Mouse (Mus musculus): ENCODE data around the gene Trpv5. TPM values are rescaled to one million over a fixed set of nuclear protein-coding genes. Genes with fewer than 3 reads are reported as not detected.

The Trpv5 gene
- not detected in 2 replicates for polyA plus RNA-seq (2016; fragmentation: Nextera tagmentation; extraction: Ambion mirVana)

DNA sequence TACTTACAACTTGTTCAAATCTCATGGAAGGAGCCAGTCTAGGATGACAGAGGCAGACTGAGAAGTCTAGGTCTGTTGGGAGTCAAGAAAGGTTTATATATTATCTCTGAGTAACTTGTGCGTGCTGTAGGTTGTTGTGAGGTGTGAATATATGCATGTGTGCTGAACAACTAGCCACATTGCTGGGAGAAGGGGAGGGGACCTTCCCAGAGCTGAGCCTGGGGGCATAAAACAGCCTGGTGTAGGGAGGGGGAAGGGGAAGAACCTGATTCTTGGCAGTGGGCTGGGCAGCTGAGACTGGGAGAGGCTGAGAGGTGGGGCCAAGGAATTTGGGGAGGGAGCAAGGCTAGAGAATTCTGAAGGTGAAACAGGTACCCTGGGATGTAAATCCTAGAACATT lies at the start of gene Trpv5:
Gene Trpv5 (minus strand): TSS at position 101 of the 400 bp plus-strand sequence.
- Histone ChIP-seq H3K27ac (replicated peaks) (no peak within 1 kb of the TSS), H3K27me3 (replicated peaks; ENCODE audit: low read depth, poor library complexity, severe bottlenecking) (no peaks in the 10 kb centered on the region), H3K4me1 (no peaks in the 10 kb centered on the region), H3K4me3 (no peak within 1 kb of the TSS), H3K9me3 (no peaks in the 10 kb centered on the region), H3K36me3 (replicated peaks) (no peaks in the 10 kb centered on the region)
- 58% methylated on average over 1 of the region's 1 CpGs for WGBS
- no peak for DNase-seq (ENCODE audit: low spot score)

DNA sequence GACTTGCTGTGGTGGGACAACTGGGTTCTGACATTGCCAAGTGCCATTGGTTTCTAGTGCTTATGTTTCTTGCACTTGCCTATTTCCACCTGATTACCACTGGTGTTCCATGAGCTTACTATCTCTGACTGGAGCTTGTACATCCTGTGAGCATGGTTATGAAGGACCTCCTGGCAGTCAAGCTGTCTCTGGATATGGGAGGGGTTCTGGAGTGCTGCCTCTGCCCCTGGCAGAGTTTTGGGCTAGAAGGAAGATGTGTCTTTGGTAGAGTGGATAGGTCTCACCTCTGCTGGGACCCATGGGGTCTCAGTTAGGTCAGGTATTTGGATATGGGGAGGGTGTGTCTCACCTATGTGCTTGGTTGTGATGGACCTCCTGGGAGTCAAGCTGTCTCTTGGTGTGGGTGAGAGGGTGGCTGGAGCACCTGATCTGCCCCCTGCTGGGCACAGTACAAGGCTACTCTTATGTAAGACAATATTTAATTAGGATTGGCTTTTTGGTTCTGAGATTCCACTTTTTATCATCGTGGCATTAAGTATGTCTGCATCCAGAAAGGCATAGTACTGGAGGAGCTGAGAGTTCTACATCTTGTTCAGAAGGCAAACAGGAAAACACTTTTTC lies 47.5 kb upstream of the Trpv5 start:
- WGBS: 79% methylated on average over 1 of the region's 1 CpGs
- Histone ChIP-seq H3K27me3 (replicated peaks; ENCODE audit: low read depth, poor library complexity, severe bottlenecking) (no peaks in the 10 kb centered on the region), H3K9me3 (no peaks in the 10 kb centered on the region), H3K4me3 (no peak overlapping the region), H3K27ac (replicated peaks) (no peak overlapping the region), H3K36me3 (replicated peaks) (no peaks in the 10 kb centered on the region), H3K4me1 (no peaks in the 10 kb centered on the region)
- no peak for DNase-seq (ENCODE audit: low spot score)

GRCm38 (mm10) chr6:41721430-41721829 lies 40.9 kb upstream of the Trpv5 start:
- no peak overlapping the region for H3K4me3 ChIP-seq
- no peaks in the 10 kb centered on the region for H3K27me3 ChIP-seq (replicated peaks; ENCODE audit: low read depth, poor library complexity, severe bottlenecking)
- H3K9me3 ChIP-seq: no peaks in the 10 kb centered on the region
- no peak overlapping the region for H3K27ac ChIP-seq (replicated peaks)
- no peak for DNase-seq (ENCODE audit: low spot score)
- H3K36me3 ChIP-seq (replicated peaks): no peaks in the 10 kb centered on the region
- 95% methylated on average over 2 of the region's 2 CpGs for WGBS
- no peaks in the 10 kb centered on the region for H3K4me1 ChIP-seq

GRCm38 (mm10) chr6:41710281-41710680 lies 29.7 kb upstream of the Trpv5 start:
- Histone ChIP-seq H3K9me3 (no peaks in the 10 kb centered on the region), H3K4me3 (no peak overlapping the region), H3K27me3 (replicated peaks; ENCODE audit: low read depth, poor library complexity, severe bottlenecking) (no peaks in the 10 kb centered on the region), H3K4me1 (no peaks in the 10 kb centered on the region), H3K27ac (replicated peaks) (no peak overlapping the region), H3K36me3 (replicated peaks) (no peaks in the 10 kb centered on the region)
- DNase-seq (ENCODE audit: low spot score): no peak
- 80% methylated on average over 1 of the region's 1 CpGs for WGBS

GRCm38 (mm10) chr6:41706275-41706674 lies 25.7 kb upstream of the Trpv5 start:
- no peaks in the 10 kb centered on the region for H3K27me3 ChIP-seq (replicated peaks; ENCODE audit: low read depth, poor library complexity, severe bottlenecking)
- no peak overlapping the region for H3K4me3 ChIP-seq
- no peak overlapping the region for H3K27ac ChIP-seq (replicated peaks)
- H3K4me1 ChIP-seq: no peaks in the 10 kb centered on the region
- 88% methylated on average over 7 of the region's 7 CpGs for WGBS
- no peaks in the 10 kb centered on the region for H3K36me3 ChIP-seq (replicated peaks)
- no peak for DNase-seq (ENCODE audit: low spot score)
- H3K9me3 ChIP-seq: no peaks in the 10 kb centered on the region

- DNase-seq (ENCODE audit: low spot score): no peak
- no peaks in the 10 kb centered on the region for H3K9me3 ChIP-seq
- no peak within 1 kb of the TSS for H3K4me3 ChIP-seq
- no peaks in the 10 kb centered on the region for H3K4me1 ChIP-seq
- no peaks in the 10 kb centered on the region for H3K27me3 ChIP-seq (replicated peaks; ENCODE audit: low read depth, poor library complexity, severe bottlenecking)
- H3K27ac ChIP-seq (replicated peaks): no peak within 1 kb of the TSS; the same call in 1 of the 2 replicates
- H3K36me3 ChIP-seq (replicated peaks): no peaks in the 10 kb centered on the region
- WGBS: 80% methylated on average over 1 of the region's 1 CpGs
Measured at GRCm38 (mm10) chr6:41704123-41704522, 23.6 kb upstream of the Trpv5 start, which contains the start of gene Kel. Gene Kel (minus strand): TSS chr6:41704339.

DNA sequence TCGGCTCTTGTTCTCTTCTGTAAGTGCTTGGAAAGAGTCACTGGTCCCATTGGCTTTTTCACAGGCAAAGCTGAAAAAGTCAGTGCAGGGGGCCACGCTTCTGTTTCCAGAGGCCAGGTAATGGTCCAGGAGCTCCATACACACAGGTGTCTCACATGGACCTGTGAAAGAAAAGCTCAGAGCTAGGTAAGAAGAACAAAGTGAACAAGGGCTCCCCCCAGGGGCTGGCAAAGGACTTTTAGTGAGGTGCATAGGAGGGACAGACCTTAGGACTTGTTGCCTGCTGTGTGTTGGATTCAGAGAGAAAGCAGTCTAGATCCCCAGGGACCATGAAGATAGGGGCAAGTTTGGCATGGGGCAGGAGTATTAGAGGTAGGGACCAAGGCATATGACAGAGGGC lies 22.4 kb upstream of the Trpv5 start:
- Histone ChIP-seq H3K27me3 (replicated peaks; ENCODE audit: low read depth, poor library complexity, severe bottlenecking) (no peaks in the 10 kb centered on the region), H3K27ac (replicated peaks) (no peak overlapping the region)
- no peak for DNase-seq (ENCODE audit: low spot score)

DNA sequence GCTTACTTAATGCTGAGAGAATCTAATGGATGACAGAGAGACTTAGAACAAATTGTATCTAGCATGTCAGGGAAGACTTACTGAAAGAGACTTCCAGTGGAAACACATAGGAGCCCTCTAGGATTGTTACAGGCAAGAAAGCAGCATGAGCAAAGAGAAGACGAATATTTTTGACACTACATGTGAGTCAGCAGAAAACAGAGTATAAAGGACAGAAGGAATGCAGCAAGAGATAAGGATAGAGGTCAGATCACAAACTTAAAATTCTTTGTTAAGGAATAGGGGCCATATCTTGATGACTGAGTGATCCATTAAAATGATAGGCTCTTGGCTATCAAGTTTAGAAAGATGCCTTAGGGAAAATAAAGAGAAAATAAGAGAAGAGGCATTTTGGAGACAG lies 20.7 kb upstream of the Trpv5 start:
- Histone ChIP-seq H3K4me1 (no peaks in the 10 kb centered on the region), H3K36me3 (replicated peaks) (no peaks in the 10 kb centered on the region), H3K27ac (replicated peaks) (no peak overlapping the region), H3K9me3 (no peaks in the 10 kb centered on the region), H3K27me3 (replicated peaks; ENCODE audit: low read depth, poor library complexity, severe bottlenecking) (no peaks in the 10 kb centered on the region), H3K4me3 (no peak overlapping the region)
- WGBS: 82% methylated on average over 1 of the region's 1 CpGs
- DNase-seq (ENCODE audit: low spot score): no peak

More for the DNA sequence above, 22.4 kb upstream of the Trpv5 start:
- Histone ChIP-seq H3K36me3 (replicated peaks) (no peaks in the 10 kb centered on the region), H3K4me3 (no peak overlapping the region), H3K4me1 (no peaks in the 10 kb centered on the region), H3K9me3 (no peaks in the 10 kb centered on the region)
- 81% methylated on average over 2 of the region's 2 CpGs for WGBS

DNA sequence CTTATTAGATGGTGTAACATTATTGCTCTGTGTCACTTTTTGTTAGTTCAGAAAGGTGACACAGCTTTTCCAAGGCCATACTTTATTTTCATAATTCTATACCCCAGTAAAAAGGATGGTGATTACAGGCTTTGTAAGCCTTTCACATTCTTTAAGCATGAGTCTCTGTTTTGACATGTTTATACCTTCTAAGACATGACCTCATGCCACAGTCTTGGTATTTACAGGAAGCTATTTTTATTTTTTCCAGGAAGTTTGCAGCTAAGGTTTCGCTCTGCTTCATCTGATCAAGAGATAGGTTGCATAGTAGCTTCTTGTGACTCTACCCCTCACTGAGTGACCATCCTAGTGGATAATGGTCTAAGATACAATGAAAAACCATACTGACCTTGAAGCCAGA lies 13.8 kb upstream of the Trpv5 start:
- DNase-seq (ENCODE audit: low spot score): no peak
- no peaks in the 10 kb centered on the region for H3K4me1 ChIP-seq
- H3K36me3 ChIP-seq (replicated peaks): no peaks in the 10 kb centered on the region
- H3K9me3 ChIP-seq: no peaks in the 10 kb centered on the region
- H3K27ac ChIP-seq (replicated peaks): no peak overlapping the region
- H3K27me3 ChIP-seq (replicated peaks; ENCODE audit: low read depth, poor library complexity, severe bottlenecking): no peaks in the 10 kb centered on the region
- WGBS: 89% methylated on average over 1 of the region's 1 CpGs
- H3K4me3 ChIP-seq: no peak overlapping the region

- Histone ChIP-seq H3K9me3 (no peaks in the 10 kb centered on the region), H3K4me3 (no peak overlapping the region), H3K27ac (replicated peaks) (no peak overlapping the region), H3K36me3 (replicated peaks) (no peaks in the 10 kb centered on the region), H3K4me1 (no peaks in the 10 kb centered on the region), H3K27me3 (replicated peaks; ENCODE audit: low read depth, poor library complexity, severe bottlenecking) (no peaks in the 10 kb centered on the region)
- no peak for DNase-seq (ENCODE audit: low spot score)
Measured at GRCm38 (mm10) chr6:41692200-41692599, 11.6 kb upstream of the Trpv5 start.

- Histone ChIP-seq H3K4me3 (no peak overlapping the region), H3K9me3 (no peaks in the 10 kb centered on the region), H3K27ac (replicated peaks) (no peak overlapping the region), H3K36me3 (replicated peaks) (no peaks in the 10 kb centered on the region), H3K27me3 (replicated peaks; ENCODE audit: low read depth, poor library complexity, severe bottlenecking) (no peaks in the 10 kb centered on the region), H3K4me1 (no peaks in the 10 kb centered on the region)
- 87% methylated on average over 3 of the region's 3 CpGs for WGBS
- DNase-seq (ENCODE audit: low spot score): no peak
Measured at GRCm38 (mm10) chr6:41685596-41685995, 5.0 kb upstream of the Trpv5 start.

DNA sequence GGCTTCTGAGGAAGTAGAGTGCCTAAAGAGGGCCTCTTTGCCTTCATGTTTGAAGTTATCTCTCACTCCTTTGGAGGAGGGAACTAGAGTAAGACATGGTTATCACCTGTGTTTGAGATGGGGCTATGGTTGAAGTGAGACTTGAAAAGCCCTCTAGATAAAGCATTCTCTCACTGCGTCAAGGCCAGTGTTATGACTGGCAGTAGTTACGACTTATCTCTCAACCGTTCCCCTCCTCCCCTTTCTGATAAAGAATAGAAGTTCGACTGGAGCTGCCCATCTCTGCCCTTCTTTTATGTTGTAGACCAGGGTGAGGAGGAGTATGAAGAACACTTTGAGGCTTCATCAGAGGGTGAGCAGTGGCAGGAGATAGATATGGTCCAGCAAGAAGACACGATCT lies 4.3 kb upstream of the Trpv5 start:
- DNase-seq (ENCODE audit: low spot score): no peak
- Histone ChIP-seq H3K27me3 (replicated peaks; ENCODE audit: low read depth, poor library complexity, severe bottlenecking) (no peaks in the 10 kb centered on the region), H3K36me3 (replicated peaks) (no peaks in the 10 kb centered on the region), H3K27ac (replicated peaks) (no peak overlapping the region), H3K4me3 (no peak overlapping the region), H3K4me1 (no peaks in the 10 kb centered on the region), H3K9me3 (no peaks in the 10 kb centered on the region)
- 90% methylated on average over 5 of the region's 5 CpGs for WGBS

DNA sequence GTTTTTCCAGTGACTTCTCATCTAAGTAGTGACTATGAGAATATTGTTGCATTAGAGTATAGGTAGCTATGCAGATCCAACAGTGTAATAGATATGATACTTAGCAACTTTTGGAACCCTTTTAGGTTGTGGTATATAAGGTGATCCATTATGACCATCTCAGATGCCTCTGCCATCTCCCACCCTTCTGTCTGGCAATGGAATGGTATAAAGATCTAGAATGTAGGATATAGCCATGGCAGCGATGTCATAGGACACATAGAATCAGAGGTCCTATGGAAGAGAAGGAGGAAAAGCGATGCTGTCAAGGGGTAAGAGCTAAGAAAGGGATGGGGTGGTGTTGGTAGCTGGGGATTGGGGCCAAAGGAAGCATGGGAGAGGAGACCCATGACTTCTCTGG lies 3.6 kb upstream of the Trpv5 start, which contains the start of gene Llcfc1:
Gene Llcfc1 (plus strand): TSS at position 301 of the 400 bp plus-strand sequence.
- Histone ChIP-seq H3K4me3 (no peak within 1 kb of the TSS), H3K9me3 (no peaks in the 10 kb centered on the region), H3K36me3 (replicated peaks) (no peaks in the 10 kb centered on the region), H3K27me3 (replicated peaks; ENCODE audit: low read depth, poor library complexity, severe bottlenecking) (no peaks in the 10 kb centered on the region), H3K4me1 (no peaks in the 10 kb centered on the region), H3K27ac (replicated peaks) (no peak within 1 kb of the TSS)
- no peak for DNase-seq (ENCODE audit: low spot score)
- 91% methylated on average over 2 of the region's 2 CpGs for WGBS

Measured in embryonic facial prominence, embryonic 10.5 days (tissue).